Mouse (Mus musculus): Measurements from ENCODE around the gene Gpc4. TPM values are rescaled to one million over a fixed set of nuclear protein-coding genes. Genes with fewer than 3 reads are reported as not detected.

Gpc4 gene
- polyA plus RNA-seq, 1 experiment from 2014 or later: 13.4 TPM

DNA sequence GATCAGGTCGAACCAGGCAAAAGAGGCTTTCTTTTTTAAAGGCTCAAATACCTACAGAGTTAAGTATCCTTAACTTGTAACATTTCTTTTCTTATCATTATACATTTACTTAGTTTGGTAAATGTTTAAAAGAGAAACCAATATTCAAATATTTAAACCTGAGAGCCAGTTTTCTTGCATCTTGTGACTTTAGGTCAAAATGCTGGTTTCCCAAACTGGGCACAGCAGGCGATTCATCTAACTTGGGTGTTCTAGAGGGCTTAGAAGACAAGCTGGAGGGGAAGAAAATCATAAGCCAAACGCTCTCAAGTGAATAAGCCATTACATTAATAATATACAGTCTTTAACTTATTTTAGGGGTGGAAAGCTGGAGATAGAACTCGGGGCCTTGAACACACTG is 10.2 kb downstream of the Gpc4 start:
- Histone ChIP-seq H3K27ac (ENCODE audit: low read depth, low read length) (no peak overlapping the region), H3K27me3 (replicated peaks; ENCODE audit: control insufficient read depth, insufficient read depth, low read length) (no peaks in the 10 kb centered on the region), H3K4me3 (ENCODE audit: low read depth, low read length) (no peak overlapping the region), H3K4me1 (replicated peaks; ENCODE audit: control insufficient read depth, insufficient read depth, low read length) (peaks cover 4% of the 10 kb centered on the region), H3K9ac (ENCODE audit: low read depth, low read length) (no peak overlapping the region), H3K36me3 (ENCODE audit: control insufficient read depth, insufficient read depth, low read length) (no peaks in the 10 kb centered on the region), H3K9me3 (ENCODE audit: control insufficient read depth, low read length) (no peaks in the 10 kb centered on the region), H3K4me2 (no peak overlapping the region)
- 84% methylated on average over 4 of the region's 4 CpGs for WGBS
- ATAC-seq (replicated peaks; ENCODE audit: low FRiP score): no peak
- no peak for DNase-seq (ENCODE audit: low spot score)

DNA sequence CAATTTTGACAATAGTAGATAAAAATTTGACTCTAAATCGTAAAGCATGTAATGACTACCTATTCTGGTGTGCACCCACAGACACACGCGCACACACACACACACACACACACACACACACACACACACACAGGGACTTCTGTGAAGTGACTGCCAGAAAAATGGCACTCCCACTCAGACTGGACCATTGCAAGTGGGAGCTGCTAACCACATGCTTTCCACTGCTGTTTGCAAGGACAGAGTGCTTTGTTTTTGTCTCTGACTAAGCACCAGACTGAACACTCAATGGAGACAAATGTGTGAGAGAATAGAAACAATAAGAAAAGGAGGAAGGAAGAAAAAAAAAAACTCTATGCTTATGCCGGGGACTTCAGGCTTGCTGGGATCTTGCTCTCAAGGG is 11.6 kb downstream of the Gpc4 start:
- Histone ChIP-seq H3K4me1 (replicated peaks; ENCODE audit: control insufficient read depth, insufficient read depth, low read length) (peaks cover 4% of the 10 kb centered on the region), H3K27ac (ENCODE audit: low read depth, low read length) (no peak overlapping the region)
- ATAC-seq (replicated peaks; ENCODE audit: low FRiP score): no peak

DNA sequence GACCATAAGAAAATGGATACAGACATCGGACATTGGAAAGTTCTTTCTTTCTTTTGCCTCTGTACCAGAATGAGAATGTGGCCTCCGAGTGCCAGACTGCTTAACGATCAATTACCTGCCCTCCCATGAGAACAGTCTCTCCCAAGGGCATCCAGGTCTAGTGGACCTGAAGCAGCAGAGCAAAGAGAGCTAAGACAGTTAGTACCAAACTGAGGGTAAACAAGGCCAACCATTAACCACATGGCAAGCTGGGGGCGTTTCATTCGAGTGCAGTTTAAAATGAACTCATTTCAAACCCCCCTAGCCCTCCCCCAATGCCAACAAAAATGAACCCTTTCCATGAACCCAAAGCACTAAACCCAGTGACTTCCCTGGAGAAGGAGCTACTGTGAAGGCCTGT is 12.1 kb downstream of the Gpc4 start:
- peaks cover 4% of the 10 kb centered on the region for H3K4me1 ChIP-seq (replicated peaks; ENCODE audit: control insufficient read depth, insufficient read depth, low read length)
- DNase-seq (ENCODE audit: low spot score): no peak
- ATAC-seq (replicated peaks; ENCODE audit: low FRiP score): no peak
- H3K9ac ChIP-seq (ENCODE audit: low read depth, low read length): no peak overlapping the region
- no peaks in the 10 kb centered on the region for H3K27me3 ChIP-seq (replicated peaks; ENCODE audit: control insufficient read depth, insufficient read depth, low read length)
- no peak overlapping the region for H3K27ac ChIP-seq (ENCODE audit: low read depth, low read length)
- H3K9me3 ChIP-seq (ENCODE audit: control insufficient read depth, low read length): no peaks in the 10 kb centered on the region
- 89% methylated on average over 5 of the region's 5 CpGs for WGBS
- H3K4me3 ChIP-seq (ENCODE audit: low read depth, low read length): no peak overlapping the region
- H3K36me3 ChIP-seq (ENCODE audit: control insufficient read depth, insufficient read depth, low read length): no peaks in the 10 kb centered on the region
- H3K4me2 ChIP-seq: no peak overlapping the region

More for the DNA sequence above, 11.6 kb downstream of the Gpc4 start:
- H3K4me2 ChIP-seq: no peak overlapping the region
- H3K36me3 ChIP-seq (ENCODE audit: control insufficient read depth, insufficient read depth, low read length): no peaks in the 10 kb centered on the region
- no peaks in the 10 kb centered on the region for H3K9me3 ChIP-seq (ENCODE audit: control insufficient read depth, low read length)
- no peak overlapping the region for H3K4me3 ChIP-seq (ENCODE audit: low read depth, low read length)
- DNase-seq (ENCODE audit: low spot score): no peak
- 72% methylated on average over 4 of the region's 4 CpGs for WGBS
- H3K27me3 ChIP-seq (replicated peaks; ENCODE audit: control insufficient read depth, insufficient read depth, low read length): no peaks in the 10 kb centered on the region
- H3K9ac ChIP-seq (ENCODE audit: low read depth, low read length): no peak overlapping the region

DNA sequence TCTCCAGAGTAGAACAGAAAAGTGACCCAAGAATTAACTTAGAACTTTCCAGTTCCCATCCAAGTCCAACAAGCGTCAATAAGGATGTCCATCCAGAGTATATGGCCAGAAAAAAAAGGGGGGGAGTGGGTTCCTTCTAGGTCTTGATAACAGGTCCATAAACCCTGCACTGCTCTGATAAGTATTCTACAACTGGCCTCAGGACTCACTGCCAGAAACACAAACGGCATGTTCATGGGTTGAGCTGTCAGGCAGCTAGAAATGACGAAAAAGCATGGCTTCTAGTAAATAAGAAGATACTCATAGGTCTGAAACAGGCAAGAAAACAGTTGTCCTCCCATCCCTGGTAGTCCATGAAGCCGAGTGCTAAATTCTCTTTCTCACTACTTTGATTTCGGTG is 13.5 kb downstream of the Gpc4 start:
- H3K4me1 ChIP-seq (replicated peaks; ENCODE audit: control insufficient read depth, insufficient read depth, low read length): peaks cover 4% of the 10 kb centered on the region
- ATAC-seq (replicated peaks; ENCODE audit: low FRiP score) (peak; percentile 81), DNase-seq (ENCODE audit: low spot score) (no peak)
- peak overlapping the region; percentile 63 for H3K27ac ChIP-seq (ENCODE audit: low read depth, low read length)
- no peak overlapping the region for H3K9ac ChIP-seq (ENCODE audit: low read depth, low read length)
- H3K4me3 ChIP-seq (ENCODE audit: low read depth, low read length): no peak overlapping the region
- H3K4me2 ChIP-seq: peak overlapping the region; percentile 57
- H3K27me3 ChIP-seq (replicated peaks; ENCODE audit: control insufficient read depth, insufficient read depth, low read length): no peaks in the 10 kb centered on the region
- H3K9me3 ChIP-seq (ENCODE audit: control insufficient read depth, low read length): no peaks in the 10 kb centered on the region
- H3K36me3 ChIP-seq (ENCODE audit: control insufficient read depth, insufficient read depth, low read length): no peaks in the 10 kb centered on the region
- WGBS: 63% methylated on average over 5 of the region's 5 CpGs

DNA sequence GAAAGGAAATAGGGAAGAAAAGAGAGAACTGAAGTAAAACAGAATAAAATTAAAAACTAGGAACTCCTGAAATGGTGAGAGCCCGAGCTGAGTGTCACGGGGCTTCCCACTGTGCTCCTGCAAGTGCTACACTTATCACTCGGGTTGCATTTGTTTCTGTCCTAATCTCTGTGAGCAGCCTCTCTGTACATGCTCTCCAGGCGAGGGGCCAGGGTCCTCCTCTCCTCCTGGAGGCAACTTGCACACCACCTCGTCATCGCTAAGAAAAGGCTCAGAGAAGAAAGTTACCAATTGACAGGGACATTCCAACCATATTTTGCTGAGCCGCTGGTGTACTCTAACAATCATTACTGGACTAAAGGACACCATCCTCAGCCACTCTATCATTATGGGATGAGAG is 14.0 kb downstream of the Gpc4 start:
- no peaks in the 10 kb centered on the region for H3K36me3 ChIP-seq (ENCODE audit: control insufficient read depth, insufficient read depth, low read length)
- no peak overlapping the region for H3K9ac ChIP-seq (ENCODE audit: low read depth, low read length)
- ATAC-seq (replicated peaks; ENCODE audit: low FRiP score): peak; percentile 97
- WGBS: 45% methylated on average over 7 of the region's 7 CpGs
- peak overlapping the region; percentile 57 for H3K4me2 ChIP-seq
- DNase-seq (ENCODE audit: low spot score): no peak
- H3K9me3 ChIP-seq (ENCODE audit: control insufficient read depth, low read length): no peaks in the 10 kb centered on the region
- no peaks in the 10 kb centered on the region for H3K27me3 ChIP-seq (replicated peaks; ENCODE audit: control insufficient read depth, insufficient read depth, low read length)
- H3K27ac ChIP-seq (ENCODE audit: low read depth, low read length): peak overlapping the region; percentile 63
- H3K4me3 ChIP-seq (ENCODE audit: low read depth, low read length): no peak overlapping the region
- peaks cover 4% of the 10 kb centered on the region for H3K4me1 ChIP-seq (replicated peaks; ENCODE audit: control insufficient read depth, insufficient read depth, low read length)

DNA sequence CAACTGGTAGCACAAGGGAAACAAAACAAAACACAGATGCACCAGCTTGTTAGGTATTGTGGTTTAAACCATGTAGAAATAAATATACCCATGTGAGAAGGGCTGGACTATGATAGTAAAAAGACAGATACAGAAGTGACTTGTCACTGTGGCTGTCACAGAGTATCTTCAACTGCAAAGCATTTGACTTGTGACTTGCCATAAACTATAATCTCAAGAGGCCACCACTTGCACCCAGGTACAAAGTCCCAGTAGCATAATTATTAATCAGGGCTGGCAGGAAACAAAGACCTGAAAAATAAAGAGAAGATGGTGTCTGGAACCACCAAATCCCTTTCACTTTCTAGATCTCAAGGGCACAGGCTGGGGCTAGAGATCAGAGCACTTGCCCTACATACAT is 19.5 kb downstream of the Gpc4 start:
- ATAC-seq (replicated peaks; ENCODE audit: low FRiP score) (no peak; the same call in 1 of the 2 replicates), DNase-seq (ENCODE audit: low spot score) (no peak)
- Histone ChIP-seq H3K27ac (ENCODE audit: low read depth, low read length) (no peak overlapping the region), H3K9ac (ENCODE audit: low read depth, low read length) (no peak overlapping the region), H3K27me3 (replicated peaks; ENCODE audit: control insufficient read depth, insufficient read depth, low read length) (no peaks in the 10 kb centered on the region), H3K4me1 (replicated peaks; ENCODE audit: control insufficient read depth, insufficient read depth, low read length) (no peaks in the 10 kb centered on the region; the same call in 1 of the 2 replicates), H3K4me3 (ENCODE audit: low read depth, low read length) (no peak overlapping the region), H3K36me3 (ENCODE audit: control insufficient read depth, insufficient read depth, low read length) (no peaks in the 10 kb centered on the region), H3K4me2 (no peak overlapping the region), H3K9me3 (ENCODE audit: control insufficient read depth, low read length) (no peaks in the 10 kb centered on the region)

DNA sequence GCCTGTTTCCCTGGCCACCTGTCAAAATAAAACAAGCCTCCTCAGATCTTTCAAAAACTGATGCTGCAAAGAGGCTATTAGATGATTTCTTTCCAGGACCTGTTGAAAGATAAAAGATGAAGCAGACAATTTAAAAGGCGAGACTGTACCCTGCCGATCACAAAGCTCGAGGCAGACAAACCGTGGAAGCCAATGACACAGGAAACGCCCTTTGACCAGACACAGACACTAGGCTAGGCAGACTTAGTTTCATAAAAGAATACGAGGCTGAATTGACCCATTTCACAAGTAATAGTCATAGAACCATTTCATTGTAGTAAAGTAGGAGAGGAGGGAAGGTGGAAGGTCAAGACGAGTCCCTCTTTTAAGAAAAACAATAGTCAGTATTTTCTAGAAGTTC is 20.6 kb downstream of the Gpc4 start:
- no peaks in the 10 kb centered on the region for H3K36me3 ChIP-seq (ENCODE audit: control insufficient read depth, insufficient read depth, low read length)
- no peak overlapping the region for H3K9ac ChIP-seq (ENCODE audit: low read depth, low read length)
- H3K4me3 ChIP-seq (ENCODE audit: low read depth, low read length): no peak overlapping the region
- H3K4me2 ChIP-seq: no peak overlapping the region
- ATAC-seq (replicated peaks; ENCODE audit: low FRiP score) (no peak), DNase-seq (ENCODE audit: low spot score) (no peak)
- 72% methylated on average over 7 of the region's 7 CpGs for WGBS
- no peak overlapping the region for H3K27ac ChIP-seq (ENCODE audit: low read depth, low read length)
- H3K9me3 ChIP-seq (ENCODE audit: control insufficient read depth, low read length): no peaks in the 10 kb centered on the region
- H3K4me1 ChIP-seq (replicated peaks; ENCODE audit: control insufficient read depth, insufficient read depth, low read length): no peaks in the 10 kb centered on the region; the same call in 1 of the 2 replicates
- H3K27me3 ChIP-seq (replicated peaks; ENCODE audit: control insufficient read depth, insufficient read depth, low read length): no peaks in the 10 kb centered on the region

DNA sequence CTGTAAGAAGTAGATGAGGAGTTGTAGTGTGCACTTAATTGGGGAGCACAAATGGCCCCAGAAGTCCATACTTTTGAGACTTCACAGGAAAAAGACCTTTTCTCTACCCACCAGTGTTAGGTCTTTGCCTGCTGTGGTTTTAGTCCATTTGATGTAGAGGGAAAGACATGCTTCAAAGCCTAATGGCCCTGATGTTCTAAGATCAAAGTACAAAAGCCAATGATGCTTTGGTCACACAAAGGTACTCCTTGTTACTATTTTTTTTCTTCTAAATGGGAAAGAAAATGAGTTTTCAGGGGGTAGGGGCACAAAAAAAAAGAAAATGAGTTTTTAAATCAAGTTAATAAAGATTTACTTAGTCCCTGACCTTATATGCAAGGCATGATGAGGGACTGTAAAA is 24.7 kb downstream of the Gpc4 start:
- ATAC-seq (replicated peaks; ENCODE audit: low FRiP score) (no peak), DNase-seq (ENCODE audit: low spot score) (no peak)
- Histone ChIP-seq H3K9me3 (ENCODE audit: control insufficient read depth, low read length) (no peaks in the 10 kb centered on the region), H3K36me3 (ENCODE audit: control insufficient read depth, insufficient read depth, low read length) (no peaks in the 10 kb centered on the region), H3K27ac (ENCODE audit: low read depth, low read length) (no peak overlapping the region), H3K27me3 (replicated peaks; ENCODE audit: control insufficient read depth, insufficient read depth, low read length) (no peaks in the 10 kb centered on the region), H3K4me3 (ENCODE audit: low read depth, low read length) (no peak overlapping the region), H3K4me2 (no peak overlapping the region), H3K4me1 (replicated peaks; ENCODE audit: control insufficient read depth, insufficient read depth, low read length) (no peaks in the 10 kb centered on the region; the same call in 1 of the 2 replicates), H3K9ac (ENCODE audit: low read depth, low read length) (no peak overlapping the region)

DNA sequence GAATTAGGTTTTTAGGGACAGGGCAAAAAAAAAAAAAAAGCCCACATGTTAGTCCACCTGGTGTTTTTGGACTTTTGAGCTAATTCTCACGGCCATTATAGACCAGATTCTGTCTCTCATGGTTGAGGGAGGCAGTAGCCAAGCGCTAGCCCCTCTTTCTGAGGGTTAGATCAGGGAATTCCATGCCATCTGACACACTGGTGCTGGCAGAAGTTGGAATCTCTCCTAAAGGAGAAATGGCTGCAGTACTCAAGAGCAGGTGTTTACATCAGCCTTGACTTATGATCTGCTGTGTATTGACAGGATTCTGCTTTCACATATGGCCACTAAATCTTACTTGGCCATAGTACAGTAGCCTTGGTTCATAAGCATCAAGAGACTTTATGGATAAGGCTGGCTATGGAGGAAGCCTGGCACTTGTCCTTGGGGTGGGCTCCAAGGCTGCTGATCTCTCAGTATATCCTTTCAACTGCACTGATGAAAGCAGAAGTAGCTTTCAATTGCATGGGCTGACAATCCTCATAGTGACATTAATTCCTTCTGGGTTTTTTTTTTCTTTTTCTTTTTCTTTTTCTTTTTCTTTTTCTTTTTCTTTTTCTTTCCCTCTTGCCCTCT is 26.5 kb downstream of the Gpc4 start:
- no peak for ATAC-seq (replicated peaks; ENCODE audit: low FRiP score)

More for the DNA sequence above, 26.5 kb downstream of the Gpc4 start:
- Histone ChIP-seq H3K27me3 (replicated peaks; ENCODE audit: control insufficient read depth, insufficient read depth, low read length) (no peaks in the 10 kb centered on the region), H3K9ac (ENCODE audit: low read depth, low read length) (no peak overlapping the region), H3K4me1 (replicated peaks; ENCODE audit: control insufficient read depth, insufficient read depth, low read length) (no peaks in the 10 kb centered on the region), H3K36me3 (ENCODE audit: control insufficient read depth, insufficient read depth, low read length) (no peaks in the 10 kb centered on the region), H3K4me2 (no peak overlapping the region), H3K27ac (ENCODE audit: low read depth, low read length) (no peak overlapping the region), H3K4me3 (ENCODE audit: low read depth, low read length) (no peak overlapping the region), H3K9me3 (ENCODE audit: control insufficient read depth, low read length) (no peaks in the 10 kb centered on the region)
- DNase-seq (ENCODE audit: low spot score): no peak
- 63% methylated on average over 2 of the region's 2 CpGs for WGBS

Measured in liver, embryonic 11.5 days (tissue).